8 mouse cellular contexts compared by ENCODE assay signal in genomic region chr11:5444234-5444598, GRCm38 (mm10). TPM values are rescaled to one million over a fixed set of nuclear protein-coding genes. Genes with fewer than 3 reads are reported as not detected.
DNase-seq lines count a peak whose midpoint lies in the region; ATAC-seq and TF ChIP-seq lines count a peak whose summit lies in the region.

No protein-coding gene starts in this region.

- H3K79me2 ChIP-seq in heart, adult 2 months (replicated peaks; ENCODE audit: control insufficient read depth, insufficient read depth, low read length), result no peaks in the 10 kb centered on the region; the same call in 1 of the 2 replicates

- TF ChIP-seq EP300 in heart, adult 2 months (IDR thresholded peaks at IDR 0.05; ENCODE audit: insufficient read depth, low read depth, low read length), result no peak

- TF ChIP-seq POLR2A in heart, adult 2 months (IDR thresholded peaks at IDR 0.05; ENCODE audit: insufficient read depth, low read depth, low read length), result no peak

- peak overlapping the region; percentile 47; the same call in 1 of the 2 replicates for H3K27ac ChIP-seq in heart, adult 2 months
- peak overlapping the region; percentile 95 for H3K27ac ChIP-seq in kidney, postnatal 0 days
- H3K27ac ChIP-seq in lung, embryonic 14.5 days (ENCODE audit: low read depth), result peak overlapping the region; percentile 82

- peak overlapping the region; percentile 91 for H3K4me2 ChIP-seq in kidney, postnatal 0 days (ENCODE audit: low read length)
- H3K4me2 ChIP-seq in lung, embryonic 14.5 days, result peak overlapping the region; percentile 92

- DNase-seq in retina, embryonic 14.5 days (ENCODE audit: low spot score), result peak; percentile 46
- DNase-seq in retina, postnatal 1 day, result no peak
- peak; percentile 44 for DNase-seq in embryo, embryonic 10 days (ENCODE audit: low spot score)
- peak; percentile 57 to 63 for DNase-seq in heart, adult 2 months
- peak; percentile 29 for DNase-seq in kidney, postnatal 0 days (ENCODE audit: low spot score)
- DNase-seq in lung, embryonic 14.5 days, result peak; percentile 43
- peak; percentile 34 for DNase-seq in right cerebral cortex, adult 18-20 months
- peak; percentile 18 for DNase-seq in urinary bladder, postnatal 10 days (ENCODE audit: low spot score)

- TF ChIP-seq CTCF in heart, adult 2 months (IDR thresholded peaks at IDR 0.05), result no peak
- TF ChIP-seq CTCF in kidney, postnatal 0 days (IDR thresholded peaks at IDR 0.05; ENCODE audit: low read depth), result no peak
- no peak for TF ChIP-seq CTCF in lung, embryonic 14.5 days (IDR thresholded peaks at IDR 0.05; ENCODE audit: low read depth)

- H3K9ac ChIP-seq in heart, adult 2 months (ENCODE audit: low read depth, low read length), result peak overlapping the region; percentile 89
- peak overlapping the region; percentile 92 for H3K9ac ChIP-seq in kidney, postnatal 0 days (ENCODE audit: low read depth, low read length)
- H3K9ac ChIP-seq in lung, embryonic 14.5 days, result peak overlapping the region; percentile 93

- intact Hi-C loops in heart, adult 2 months (cut with DNase I), result no loop called here

- no peaks in the 10 kb centered on the region for H3K9me3 ChIP-seq in kidney, postnatal 0 days (replicated peaks; ENCODE audit: low read length)
- H3K9me3 ChIP-seq in lung, embryonic 14.5 days (ENCODE audit: low read depth, low read length), result no peaks in the 10 kb centered on the region

- peak overlapping the region; percentile 69 for H3K4me3 ChIP-seq in heart, adult 2 months
- H3K4me3 ChIP-seq in kidney, postnatal 0 days (replicated peaks; ENCODE audit: low read depth, low read length), result peak overlapping the region; percentile 83
- peak overlapping the region; percentile 91 for H3K4me3 ChIP-seq in lung, embryonic 14.5 days (ENCODE audit: low read depth, low read length)

- peaks cover 1% of the 10 kb centered on the region; the same call in 1 of the 2 replicates for H3K4me1 ChIP-seq in heart, adult 2 months (ENCODE audit: control insufficient read depth, insufficient read depth, low read length)
- H3K4me1 ChIP-seq in kidney, postnatal 0 days (replicated peaks; ENCODE audit: insufficient read depth, low read length), result peaks cover 11% of the 10 kb centered on the region
- peaks cover 21% of the 10 kb centered on the region; the same call in 1 of the 2 replicates for H3K4me1 ChIP-seq in lung, embryonic 14.5 days (ENCODE audit: insufficient read depth)

- H3K36me3 ChIP-seq in heart, adult 2 months (ENCODE audit: control insufficient read depth, insufficient read depth, low read length), result no peaks in the 10 kb centered on the region; the same call in 1 of the 2 replicates
- H3K36me3 ChIP-seq in kidney, postnatal 0 days (ENCODE audit: insufficient read depth, low read length), result no peaks in the 10 kb centered on the region
- no peaks in the 10 kb centered on the region for H3K36me3 ChIP-seq in lung, embryonic 14.5 days (ENCODE audit: insufficient read depth)

- H3K27me3 ChIP-seq in heart, adult 2 months (ENCODE audit: control insufficient read depth, insufficient read depth, low read length), result no peaks in the 10 kb centered on the region
- no peaks in the 10 kb centered on the region for H3K27me3 ChIP-seq in kidney, postnatal 0 days (ENCODE audit: insufficient read depth, low read length)
- H3K27me3 ChIP-seq in lung, embryonic 14.5 days (ENCODE audit: insufficient read depth, low read length), result no peaks in the 10 kb centered on the region

- peak; percentile 58 for ATAC-seq in kidney, postnatal 0 days (replicated peaks; ENCODE audit: low FRiP score, low read depth)
- peak; percentile 58 for ATAC-seq in lung, embryonic 14.5 days (ENCODE audit: insufficient read depth)

- WGBS in heart, adult 2 months, result 4% methylated on average over 46 of the region's 57 CpGs
- WGBS in kidney, postnatal 0 days, result 0% methylated on average over 36 of the region's 57 CpGs
- WGBS in lung, embryonic 14.5 days, result 1% methylated on average over 56 of the region's 57 CpGs

RNA-seq across cellular contexts. Expression of gene Znrf3, which starts 0.4 kb away (rescaled TPM):
- 1 to 10 TPM; 7.3 TPM for total RNA-seq in heart, adult 2 months (2021)
- 2.9 and 4.4 TPM in 2 replicates for polyA plus RNA-seq in heart, adult 2 months (2012; rRNA removed)
- polyA plus RNA-seq in kidney, postnatal 0 days (2015; fragmentation: Nextera tagmentation; extraction: Ambion mirVana), result 13.3 and 15.7 TPM in 2 replicates
- polyA plus RNA-seq in lung, embryonic 14.5 days (2014; fragmentation: Nextera tagmentation; extraction: Ambion mirVana), result 16.8 and 18.0 TPM in 2 replicates
